Mouse (Mus musculus): ENCODE measurements at regions not wholly inside any gene's neighbourhood (a gene's known extent, or its start where the extent isn't known, plus 50 kb on each side); places are given as distances from the start of the nearest gene placed in this dataset.
A peak's percentile ranks its signal among the peaks of the same experiment; 100 is the strongest.

GRCm38 (mm10) chr16:75304743-75305142 is 281.1 kb downstream of the Lipi start:
- DNase-seq (ENCODE audit: low spot score in 2 of 2): no peak

- DNase-seq (ENCODE audit: low spot score in 2 of 2): no peak
Observed at GRCm38 (mm10) chr16:75297416-75297815, 288.4 kb downstream of the Lipi start.

GRCm38 (mm10) chr16:75292736-75293428 is 293.0 kb downstream of the Lipi start:
- no peak for DNase-seq (ENCODE audit: low spot score in 2 of 2)

GRCm38 (mm10) chr16:75291194-75291593 is 294.7 kb downstream of the Lipi start:
- DNase-seq (ENCODE audit: low spot score in 2 of 2): peak in 1 of 2 experiments; percentile 24

- DNase-seq (ENCODE audit: low spot score in 2 of 2): no peak
Observed at GRCm38 (mm10) chr16:75287150-75287549, 298.7 kb downstream of the Lipi start.

- peak in 1 of 2 experiments; percentile 6 for DNase-seq (ENCODE audit: low spot score in 2 of 2)
Observed at GRCm38 (mm10) chr16:75285811-75286210, 300.1 kb downstream of the Lipi start.

- peak; percentile 37 to 87 for DNase-seq (ENCODE audit: low spot score in 2 of 2)
Observed at GRCm38 (mm10) chr16:75263903-75264302, 322.0 kb downstream of the Lipi start.

- DNase-seq (ENCODE audit: low spot score in 2 of 2): peak; percentile 4 to 78
Observed at GRCm38 (mm10) chr16:75254981-75255380, 330.9 kb downstream of the Lipi start.

- no peak for DNase-seq (ENCODE audit: low spot score in 2 of 2)
Observed at GRCm38 (mm10) chr16:75249170-75249569, 336.7 kb downstream of the Lipi start.

GRCm38 (mm10) chr16:75240383-75240782 is 345.5 kb downstream of the Lipi start:
- no peak for DNase-seq (ENCODE audit: low spot score in 2 of 2)

- DNase-seq (ENCODE audit: low spot score in 2 of 2): peak in 1 of 2 experiments; percentile 31
Observed at GRCm38 (mm10) chr16:75232133-75232532, 353.7 kb downstream of the Lipi start.

- DNase-seq (ENCODE audit: low spot score in 2 of 2): no peak
Observed at GRCm38 (mm10) chr16:75193404-75193803, 392.5 kb downstream of the Lipi start.

- no peak for DNase-seq (ENCODE audit: low spot score in 2 of 2)
Observed at GRCm38 (mm10) chr16:75190316-75190715, 395.5 kb downstream of the Lipi start.

GRCm38 (mm10) chr16:75166040-75166439 is 419.8 kb downstream of the Lipi start:
- no peak for DNase-seq (ENCODE audit: low spot score in 2 of 2)

- no peak for DNase-seq (ENCODE audit: low spot score in 2 of 2)
Observed at GRCm38 (mm10) chr16:75164969-75165726, 420.7 kb downstream of the Lipi start.

- no peak for DNase-seq (ENCODE audit: low spot score in 2 of 2)
Observed at GRCm38 (mm10) chr16:75159740-75160139, 426.1 kb downstream of the Lipi start.

- DNase-seq (ENCODE audit: low spot score in 2 of 2): no peak
Observed at GRCm38 (mm10) chr16:75155441-75156038, 430.3 kb downstream of the Lipi start.

Measured in layer of hippocampus, adult 18-20 months (tissue).